Mouse (Mus musculus) limb, embryonic 10.5 days (tissue): ENCODE data around the gene Psmc3ip. TPM values are rescaled to one million over a fixed set of nuclear protein-coding genes. Genes with fewer than 3 reads are reported as not detected.

ENCODE experiments used
- DNase-seq: peaks from one replicate; pipeline ENCODE4 v3.0.0-alpha.2; 2017; ENCODE audit warnings: low spot score
- H3K27ac ChIP-seq: fragments of 300-500 bp; sonication (generic); 2 replicates; pipeline ENCODE4 v1.5.1; 2016; ENCODE audit warnings: mild to moderate bottlenecking
- H3K27me3 ChIP-seq: fragments of 300-500 bp; sonication (generic); 2 replicates; pipeline ENCODE4 v1.6.1; 2016; ENCODE audit warnings: low read depth, mild to moderate bottlenecking; ENCODE audit not compliant: poor library complexity, severe bottlenecking
- H3K36me3 ChIP-seq: fragments of 300-500 bp; sonication (generic); 2 replicates; pipeline ENCODE4 v1.6.1; 2016; ENCODE audit warnings: mild to moderate bottlenecking, moderate library complexity
- H3K4me1 ChIP-seq: fragments of 300-500 bp; sonication (generic); 2 replicates; pipeline ENCODE4 v1.6.1; 2016
- H3K4me3 ChIP-seq: fragments of 300-500 bp; sonication (generic); 2 replicates; pipeline ENCODE4 v1.5.1; 2016; ENCODE audit warnings: mild to moderate bottlenecking, moderate library complexity
- H3K9me3 ChIP-seq: fragments of 300-500 bp; sonication (generic); replicated peaks from 2 replicates; pipeline ENCODE4 v1.6.1; 2016; ENCODE audit warnings: mild to moderate bottlenecking
- WGBS: fragments of 180-500 bp; shearing (Covaris S2); methylation state at CpG from one replicate; pipeline ENCODE4 v1.1.7; 2016; 5-methylcytosine and 5-hydroxymethylcytosine counted together
- polyA plus RNA-seq: library from polyadenylated mRNA; unstranded; fragments of >200 nt; fragmentation: Nextera tagmentation; extraction: Ambion mirVana; gene quantifications from 2 replicates; pipeline ENCODE4 v1.2.1, GENCODE M21; 2016

Gene Psmc3ip
- polyA plus RNA-seq, 1 experiment from 2014 or later = 74.0 TPM

DNA sequence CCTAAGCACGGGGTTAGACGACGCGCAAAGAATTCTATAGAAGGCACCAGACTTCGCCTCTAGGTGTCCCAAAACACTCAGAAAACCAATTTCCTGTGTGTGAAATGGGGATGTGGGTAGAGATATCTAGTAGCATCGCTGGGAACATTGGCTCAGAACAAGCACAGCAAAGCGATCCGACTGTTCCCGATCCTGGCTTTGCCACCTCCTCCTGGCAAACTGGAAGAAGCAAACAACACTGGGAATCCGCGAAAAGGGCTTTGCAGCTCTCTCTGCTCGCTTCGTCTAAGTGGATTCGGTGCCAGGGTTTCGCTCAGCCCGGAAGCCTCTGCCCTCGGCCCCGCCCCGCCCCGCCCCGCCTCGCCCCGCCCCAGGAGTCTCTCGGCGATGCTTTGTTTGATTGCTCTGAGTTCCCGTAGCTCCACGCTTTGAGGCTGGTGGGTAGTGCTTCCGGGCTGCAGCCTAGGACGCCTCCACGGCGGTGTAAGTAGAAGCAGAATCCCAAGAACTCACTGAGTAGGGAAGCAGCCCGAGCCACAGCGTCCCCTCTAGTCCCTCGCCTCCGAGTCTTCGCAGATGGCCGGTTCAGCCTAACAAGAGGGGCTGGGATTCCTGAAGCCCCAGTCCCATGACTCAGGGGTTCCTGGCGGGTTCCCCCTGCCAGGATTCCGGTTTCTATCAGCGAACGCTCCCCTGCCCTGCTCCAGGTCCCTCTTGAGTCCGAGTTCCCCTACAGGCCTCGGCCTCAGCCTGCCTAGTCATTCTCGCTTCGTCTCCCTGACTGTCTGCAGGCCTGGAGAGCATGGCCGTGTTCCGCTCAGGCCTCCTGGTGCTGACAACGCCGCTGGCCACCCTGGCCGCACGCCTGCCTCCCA lies 12.8 kb downstream of the Psmc3ip start, which contains the start of gene Coasy:
TSS of gene Coasy (plus strand) at position 358 of the 875 bp plus-strand sequence.
- Histone ChIP-seq H3K27me3 (peaks cover 45% of the 10 kb centered on the region), H3K27ac (peak within 1 kb of the TSS; percentile 87), H3K36me3 (peaks cover 22% of the 10 kb centered on the region), H3K4me1 (peaks cover 36% of the 10 kb centered on the region), H3K4me3 (peak within 1 kb of the TSS; percentile 66), H3K9me3 (no peaks in the 10 kb centered on the region)
- peak; percentile 95 for DNase-seq
- under 1% methylated on average over 51 of the region's 51 CpGs for WGBS

DNA sequence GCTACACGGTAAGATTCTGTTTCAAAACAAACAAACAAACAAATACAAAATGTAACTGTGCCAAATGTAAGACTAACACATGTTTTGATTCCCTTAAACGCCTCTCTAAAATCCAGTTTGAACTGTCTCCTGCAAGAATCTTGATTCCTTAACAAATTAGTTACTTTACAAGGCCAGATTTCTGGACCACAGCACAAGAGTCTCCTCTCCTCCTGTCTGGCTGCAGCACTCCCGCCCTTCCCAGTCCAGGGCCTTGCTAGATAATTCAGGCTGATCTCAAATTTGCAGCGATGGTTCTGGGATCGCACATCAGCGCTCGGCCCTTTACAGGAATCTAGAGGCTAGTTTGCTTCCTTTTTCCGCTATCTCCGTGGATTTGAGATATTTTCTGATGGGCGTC lies 13.6 kb downstream of the Psmc3ip start:
- Histone ChIP-seq H3K27me3 (peaks cover 53% of the 10 kb centered on the region), H3K36me3 (peaks cover 22% of the 10 kb centered on the region), H3K27ac (peak overlapping the region; percentile 53; the same call in 1 of the 2 replicates), H3K9me3 (no peaks in the 10 kb centered on the region), H3K4me3 (peak overlapping the region; percentile 66), H3K4me1 (peaks cover 32% of the 10 kb centered on the region)
- 8% methylated on average over 10 of the region's 10 CpGs for WGBS
- no peak for DNase-seq

- no peaks in the 10 kb centered on the region for H3K9me3 ChIP-seq
- peaks cover 62% of the 10 kb centered on the region for H3K27me3 ChIP-seq
- WGBS = 70% methylated on average over 5 of the region's 5 CpGs
- no peak overlapping the region for H3K27ac ChIP-seq
- H3K4me1 ChIP-seq = peaks cover 22% of the 10 kb centered on the region
- H3K36me3 ChIP-seq = peaks cover 13% of the 10 kb centered on the region
- H3K4me3 ChIP-seq = no peak overlapping the region
- DNase-seq = no peak
Measured at GRCm38 (mm10) chr11:101080421-101080820, 14.8 kb downstream of the Psmc3ip start.

GRCm38 (mm10) chr11:101079746-101080145 lies 15.5 kb downstream of the Psmc3ip start:
- peaks cover 22% of the 10 kb centered on the region for H3K4me1 ChIP-seq
- no peak for DNase-seq
- peak overlapping the region; percentile 28 for H3K4me3 ChIP-seq
- H3K27ac ChIP-seq = 0 out of 2 replicates have a peak overlapping the region, but pooled peaks have one; percentile 19
- no peaks in the 10 kb centered on the region for H3K9me3 ChIP-seq
- peaks cover 6% of the 10 kb centered on the region for H3K36me3 ChIP-seq
- peaks cover 62% of the 10 kb centered on the region for H3K27me3 ChIP-seq
- WGBS = 1% methylated on average over 27 of the region's 27 CpGs

DNA sequence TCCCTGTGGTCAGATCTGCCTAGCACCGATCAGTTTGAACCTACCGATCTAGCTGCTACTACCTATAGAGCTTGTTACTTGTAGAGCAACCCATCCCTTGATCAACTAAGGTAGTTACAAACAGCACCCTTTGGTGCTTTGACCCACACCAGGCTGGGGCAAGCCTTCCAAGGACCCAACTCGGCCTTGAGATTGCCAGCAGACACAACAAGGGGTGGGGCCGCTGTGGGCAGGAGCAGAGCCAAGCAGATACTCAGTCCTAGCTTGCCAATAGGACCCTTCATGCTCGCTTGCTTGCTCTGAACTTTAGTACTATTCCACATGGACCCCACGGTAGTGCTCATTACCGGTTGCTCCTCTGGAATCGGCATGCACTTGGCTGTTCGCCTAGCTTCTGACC lies 17.1 kb downstream of the Psmc3ip start, which contains the start of gene Hsd17b1:
TSS of gene Hsd17b1 (plus strand) at position 291 of the 400 bp plus-strand sequence.
- WGBS = 67% methylated on average over 9 of the region's 9 CpGs
- H3K9me3 ChIP-seq = no peaks in the 10 kb centered on the region
- no peak within 1 kb of the TSS for H3K4me3 ChIP-seq
- no peak for DNase-seq
- no peak within 1 kb of the TSS for H3K27ac ChIP-seq
- H3K36me3 ChIP-seq = no peaks in the 10 kb centered on the region
- H3K4me1 ChIP-seq = peaks cover 13% of the 10 kb centered on the region
- H3K27me3 ChIP-seq = peaks cover 67% of the 10 kb centered on the region

DNA sequence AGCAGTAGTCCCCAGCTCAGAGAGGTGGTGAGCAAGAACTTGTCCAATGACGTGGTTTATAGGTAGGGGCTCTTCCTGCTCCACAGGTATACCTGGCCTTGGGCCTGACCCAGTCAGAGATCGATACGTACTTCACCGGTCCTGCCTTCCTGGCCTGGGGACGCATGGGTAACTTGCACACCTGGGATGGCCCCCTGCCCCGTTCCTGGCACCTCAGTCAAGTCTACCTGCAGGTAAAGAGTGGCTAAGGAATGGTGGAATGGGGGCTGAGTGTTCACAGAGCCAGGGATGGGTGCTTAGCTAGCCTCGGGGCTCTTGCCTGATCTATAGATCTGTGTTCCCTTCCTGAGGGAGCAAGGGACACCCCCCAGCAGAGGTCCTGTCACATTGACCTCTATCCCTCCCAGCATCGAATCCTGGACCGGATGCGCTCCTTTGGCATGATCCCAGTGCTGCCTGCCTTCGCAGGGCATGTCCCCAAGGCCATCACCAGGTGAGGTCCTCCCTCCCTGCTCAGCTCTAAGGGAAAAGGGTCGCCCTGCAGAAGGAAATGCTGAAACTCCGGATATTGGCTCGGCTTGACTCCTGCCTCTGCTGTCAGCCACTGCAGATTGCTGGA lies 23.3 kb downstream of the Psmc3ip start:
- Histone ChIP-seq H3K27me3 (peaks cover 62% of the 10 kb centered on the region), H3K4me3 (0 out of 2 replicates have a peak overlapping the region, but pooled peaks have one; percentile 2), H3K4me1 (peaks cover 11% of the 10 kb centered on the region), H3K9me3 (no peaks in the 10 kb centered on the region), H3K36me3 (no peaks in the 10 kb centered on the region), H3K27ac (no peak overlapping the region)
- 72% methylated on average over 14 of the region's 14 CpGs for WGBS
- no peak for DNase-seq

DNA sequence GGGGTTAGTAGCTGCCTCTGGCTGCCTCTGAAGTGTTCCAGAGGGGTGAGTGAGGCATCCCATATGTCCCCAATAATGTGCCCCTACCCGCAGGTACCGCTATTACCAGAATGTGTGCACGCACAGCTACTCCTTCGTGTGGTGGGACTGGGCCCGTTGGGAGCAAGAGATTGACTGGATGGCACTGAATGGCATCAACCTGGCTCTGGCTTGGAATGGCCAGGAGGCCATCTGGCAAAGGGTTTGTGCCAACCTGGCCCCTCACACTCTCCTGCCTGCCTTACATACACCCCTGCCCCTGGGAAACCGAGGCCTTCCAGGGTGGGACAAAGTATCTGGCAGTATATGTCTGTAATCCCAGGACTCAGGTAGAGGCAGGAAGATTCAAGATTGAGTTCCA lies 24.2 kb downstream of the Psmc3ip start:
- H3K36me3 ChIP-seq = no peaks in the 10 kb centered on the region
- H3K4me3 ChIP-seq = peak overlapping the region; percentile 70
- H3K27me3 ChIP-seq = peaks cover 56% of the 10 kb centered on the region
- H3K27ac ChIP-seq = no peak overlapping the region
- no peak for DNase-seq
- peaks cover 16% of the 10 kb centered on the region for H3K4me1 ChIP-seq
- H3K9me3 ChIP-seq = no peaks in the 10 kb centered on the region
- WGBS = 77% methylated on average over 6 of the region's 6 CpGs

- peak overlapping the region; percentile 84 for H3K27ac ChIP-seq
- no peaks in the 10 kb centered on the region for H3K9me3 ChIP-seq
- peaks cover 53% of the 10 kb centered on the region for H3K27me3 ChIP-seq
- peaks cover 16% of the 10 kb centered on the region for H3K4me1 ChIP-seq
- whole genome bisulfite sequencing = under 1% methylated on average over 36 of the region's 36 CpGs
- no peak for DNase-seq
- H3K36me3 ChIP-seq = no peaks in the 10 kb centered on the region
- H3K4me3 ChIP-seq = peak overlapping the region; percentile 70
Measured at GRCm38 (mm10) chr11:101070189-101070527, 25.1 kb downstream of the Psmc3ip start.

GRCm38 (mm10) chr11:101069391-101070188 lies 25.6 kb downstream of the Psmc3ip start, which contains the start of gene Naglu:
Gene Naglu, plus strand, starts transcription at chr11:101070012.
- H3K4me3 ChIP-seq = peak within 1 kb of the TSS; percentile 70
- peaks cover 16% of the 10 kb centered on the region for H3K4me1 ChIP-seq
- no peaks in the 10 kb centered on the region for H3K9me3 ChIP-seq
- peak within 1 kb of the TSS; percentile 84 for H3K27ac ChIP-seq
- WGBS = 5% methylated on average over 35 of the region's 35 CpGs
- no peaks in the 10 kb centered on the region for H3K36me3 ChIP-seq
- peaks cover 53% of the 10 kb centered on the region for H3K27me3 ChIP-seq
- DNase-seq = peak; percentile 97

DNA sequence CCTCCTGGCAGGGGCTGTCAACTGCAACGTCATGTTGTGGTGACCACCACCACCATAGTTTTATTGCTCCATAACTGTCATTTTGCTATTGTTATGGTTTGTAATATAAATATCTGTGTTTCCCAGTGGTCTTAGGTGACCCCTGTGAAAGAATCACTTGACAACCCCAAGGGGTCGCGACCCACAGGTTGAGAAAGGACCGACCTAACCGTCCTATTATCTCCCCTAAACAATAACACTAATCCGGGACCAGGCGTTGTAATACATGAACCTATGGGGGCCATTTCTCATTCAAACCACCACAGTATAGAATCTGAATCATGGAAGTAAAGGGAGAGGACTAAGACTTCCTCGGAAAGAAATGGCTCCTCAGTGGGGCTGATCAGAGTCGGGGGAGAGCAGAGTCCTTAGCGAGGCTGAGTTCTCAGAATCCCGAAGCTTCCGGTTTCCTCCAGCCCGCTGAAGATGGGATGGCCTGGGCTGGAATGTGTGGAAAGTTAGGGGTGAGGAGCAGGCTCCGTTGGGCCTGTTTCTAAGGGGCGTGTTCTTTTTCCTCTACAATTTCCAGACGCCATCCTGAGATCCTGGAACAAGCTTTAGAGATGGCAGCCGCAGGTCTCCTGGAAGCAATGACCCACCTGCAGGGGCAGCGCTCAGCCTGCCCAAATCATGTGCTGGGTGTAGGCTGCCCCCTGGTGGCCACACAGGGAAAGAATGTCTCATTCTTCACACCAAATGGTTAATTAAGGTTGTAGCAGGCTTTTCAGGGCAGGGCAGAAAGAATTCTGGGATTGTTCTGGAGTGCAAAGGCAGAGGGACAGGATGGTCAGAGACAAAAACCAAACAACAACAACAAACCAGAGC lies 28.5 kb downstream of the Psmc3ip start:
- Histone ChIP-seq H3K36me3 (peaks cover 18% of the 10 kb centered on the region), H3K27ac (peak overlapping the region; percentile 64; the same call in 1 of the 2 replicates), H3K9me3 (no peaks in the 10 kb centered on the region), H3K27me3 (peaks cover 40% of the 10 kb centered on the region), H3K4me1 (peaks cover 42% of the 10 kb centered on the region), H3K4me3 (peak overlapping the region; percentile 43)
- peak; percentile 93 for DNase-seq
- 27% methylated on average over 18 of the region's 18 CpGs for WGBS

DNA sequence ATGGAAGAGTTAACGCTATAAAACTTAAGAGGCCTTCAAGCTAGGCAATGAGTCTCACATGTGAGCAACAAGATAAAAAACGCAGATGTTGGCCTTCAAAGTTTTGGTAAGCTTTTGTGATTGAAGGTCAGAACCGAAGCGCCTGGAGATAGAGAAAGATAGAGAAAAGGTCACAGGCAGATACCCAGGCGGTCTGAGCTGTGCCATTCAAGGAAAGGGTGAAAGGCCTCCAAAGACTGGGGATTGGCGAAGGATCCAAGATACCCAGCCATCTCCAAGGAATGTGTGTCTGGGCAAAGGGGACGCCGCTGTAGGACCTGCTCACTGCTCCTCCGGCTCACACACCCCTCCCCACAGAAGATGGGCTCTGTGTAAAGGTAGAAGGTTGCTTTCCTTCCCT lies 30.2 kb downstream of the Psmc3ip start:
- H3K4me1 ChIP-seq = peaks cover 33% of the 10 kb centered on the region
- no peak overlapping the region for H3K4me3 ChIP-seq
- H3K36me3 ChIP-seq = peaks cover 34% of the 10 kb centered on the region
- peaks cover 22% of the 10 kb centered on the region for H3K27me3 ChIP-seq
- no peak overlapping the region for H3K27ac ChIP-seq
- WGBS = 96% methylated on average over 9 of the region's 9 CpGs
- DNase-seq = no peak
- H3K9me3 ChIP-seq = no peaks in the 10 kb centered on the region

DNA sequence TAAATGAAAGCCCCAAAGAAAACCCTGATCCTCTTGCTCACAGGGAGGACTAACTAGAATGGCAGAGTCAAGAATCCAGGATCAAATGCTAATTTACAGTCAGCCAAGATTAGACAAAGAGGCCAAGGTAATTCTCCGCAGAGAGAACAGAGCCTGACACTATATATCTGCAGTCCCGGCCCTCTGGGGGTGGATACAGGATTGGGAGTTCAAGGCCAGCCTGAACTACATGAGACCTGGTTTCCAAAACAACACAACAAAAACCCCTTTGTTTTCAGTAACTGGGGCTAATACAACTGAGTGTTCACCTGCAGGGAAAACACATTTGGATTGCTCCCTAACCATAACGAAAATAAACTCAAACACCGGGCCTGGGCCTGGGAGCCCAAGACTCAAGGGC lies 30.8 kb downstream of the Psmc3ip start:
- 87% methylated on average over 4 of the region's 4 CpGs for WGBS
- H3K36me3 ChIP-seq = peaks cover 36% of the 10 kb centered on the region
- peak overlapping the region; percentile 83 for H3K27ac ChIP-seq
- no peaks in the 10 kb centered on the region for H3K9me3 ChIP-seq
- 0 out of 2 replicates have a peak overlapping the region, but pooled peaks have one; percentile 9 for H3K4me3 ChIP-seq
- peaks cover 34% of the 10 kb centered on the region for H3K4me1 ChIP-seq
- DNase-seq = no peak
- peaks cover 22% of the 10 kb centered on the region for H3K27me3 ChIP-seq
